Mouse (Mus musculus): Measurements from ENCODE around the gene Stk24. TPM values are rescaled to one million over a fixed set of nuclear protein-coding genes. Genes with fewer than 3 reads are reported as not detected.

Stk24 gene
- total and polyA plus RNA-seq, 2 experiments from 2014 or later = 15.3 to 34.0 TPM

- H3K27ac ChIP-seq (ENCODE audit: low read depth, low read length) = no peak overlapping the region
- H3K4me1 ChIP-seq (ENCODE audit: insufficient read depth) = 0 out of 2 replicates have a peak, but pooled peaks cover 4% of the 10 kb centered on the region
- ATAC-seq (no peak; the same call in 1 of the 2 replicates), DNase-seq (no peak)
- H3K4me2 ChIP-seq (ENCODE audit: low read depth) = no peak overlapping the region
- no peaks in the 10 kb centered on the region for H3K36me3 ChIP-seq (ENCODE audit: insufficient read depth)
- no peaks in the 10 kb centered on the region for H3K27me3 ChIP-seq (ENCODE audit: insufficient read depth, low read length)
- WGBS = 86% methylated on average over 3 of the region's 3 CpGs
- no peak overlapping the region for H3K4me3 ChIP-seq (ENCODE audit: low read depth, low read length)
- no peaks in the 10 kb centered on the region for H3K9me3 ChIP-seq (ENCODE audit: low read length)
- H3K9ac ChIP-seq = no peak overlapping the region
- no peak for TF ChIP-seq CTCF (IDR thresholded peaks at IDR 0.05; ENCODE audit: low read depth)
These were observed 36.9 kb downstream of the Stk24 start for GRCm38 (mm10) chr14:121342885-121343284.

- Histone ChIP-seq H3K36me3 (ENCODE audit: insufficient read depth) (peaks cover 16% of the 10 kb centered on the region), H3K27me3 (ENCODE audit: insufficient read depth, low read length) (no peaks in the 10 kb centered on the region), H3K4me3 (ENCODE audit: low read depth, low read length) (no peak overlapping the region), H3K9ac (no peak overlapping the region), H3K4me1 (ENCODE audit: insufficient read depth) (0 out of 2 replicates have a peak, but pooled peaks cover 4% of the 10 kb centered on the region), H3K4me2 (ENCODE audit: low read depth) (no peak overlapping the region), H3K27ac (ENCODE audit: low read depth, low read length) (no peak overlapping the region), H3K9me3 (ENCODE audit: low read length) (no peaks in the 10 kb centered on the region)
- ATAC-seq = no peak
- TF ChIP-seq CTCF (IDR thresholded peaks at IDR 0.05; ENCODE audit: low read depth) = no peak
- no peak for DNase-seq
- 71% methylated on average over 8 of the region's 8 CpGs for WGBS
These were observed 39.8 kb downstream of the Stk24 start for GRCm38 (mm10) chr14:121339951-121340401.

- WGBS = 64% methylated on average over 18 of the region's 18 CpGs
- peak; percentile 61 for ATAC-seq
These were observed 40.8 kb downstream of the Stk24 start for GRCm38 (mm10) chr14:121338819-121339573.

GRCm38 (mm10) chr14:121330090-121330408 is 49.8 kb downstream of the Stk24 start:
- ATAC-seq (no peak), DNase-seq (no peak)
- TF ChIP-seq CTCF (IDR thresholded peaks at IDR 0.05; ENCODE audit: low read depth) = no peak
- Histone ChIP-seq H3K4me1 (ENCODE audit: insufficient read depth) (no peaks in the 10 kb centered on the region), H3K4me3 (ENCODE audit: low read depth, low read length) (no peak overlapping the region), H3K27ac (ENCODE audit: low read depth, low read length) (no peak overlapping the region), H3K9ac (no peak overlapping the region), H3K9me3 (ENCODE audit: low read length) (no peaks in the 10 kb centered on the region), H3K27me3 (ENCODE audit: insufficient read depth, low read length) (no peaks in the 10 kb centered on the region), H3K4me2 (ENCODE audit: low read depth) (no peak overlapping the region), H3K36me3 (ENCODE audit: insufficient read depth) (no peaks in the 10 kb centered on the region)
- 72% methylated on average over 3 of the region's 3 CpGs for WGBS

More at GRCm38 (mm10) chr14:121338819-121339573, 40.8 kb downstream of the Stk24 start:
- peaks cover 16% of the 10 kb centered on the region for H3K36me3 ChIP-seq (ENCODE audit: insufficient read depth)
- no peak for TF ChIP-seq CTCF (IDR thresholded peaks at IDR 0.05; ENCODE audit: low read depth)
- 0 out of 2 replicates have a peak, but pooled peaks cover 4% of the 10 kb centered on the region for H3K4me1 ChIP-seq (ENCODE audit: insufficient read depth)
- DNase-seq = no peak
- H3K9me3 ChIP-seq (ENCODE audit: low read length) = no peaks in the 10 kb centered on the region
- H3K4me3 ChIP-seq (ENCODE audit: low read depth, low read length) = no peak overlapping the region
- H3K27ac ChIP-seq (ENCODE audit: low read depth, low read length) = no peak overlapping the region
- H3K4me2 ChIP-seq (ENCODE audit: low read depth) = no peak overlapping the region
- no peaks in the 10 kb centered on the region for H3K27me3 ChIP-seq (ENCODE audit: insufficient read depth, low read length)
- no peak overlapping the region for H3K9ac ChIP-seq

GRCm38 (mm10) chr14:121329401-121330089 is 50.3 kb downstream of the Stk24 start:
- 73% methylated on average over 5 of the region's 5 CpGs for WGBS
- Histone ChIP-seq H3K4me2 (ENCODE audit: low read depth) (no peak overlapping the region), H3K4me3 (ENCODE audit: low read depth, low read length) (no peak overlapping the region), H3K27ac (ENCODE audit: low read depth, low read length) (no peak overlapping the region), H3K4me1 (ENCODE audit: insufficient read depth) (no peaks in the 10 kb centered on the region), H3K9me3 (ENCODE audit: low read length) (no peaks in the 10 kb centered on the region), H3K36me3 (ENCODE audit: insufficient read depth) (no peaks in the 10 kb centered on the region), H3K27me3 (ENCODE audit: insufficient read depth, low read length) (no peaks in the 10 kb centered on the region), H3K9ac (no peak overlapping the region)
- ATAC-seq (no peak), DNase-seq (no peak)
- no peak for TF ChIP-seq CTCF (IDR thresholded peaks at IDR 0.05; ENCODE audit: low read depth)

- ATAC-seq (no peak), DNase-seq (no peak)
- 85% methylated on average over 5 of the region's 5 CpGs for WGBS
- Histone ChIP-seq H3K36me3 (ENCODE audit: insufficient read depth) (no peaks in the 10 kb centered on the region), H3K9ac (no peak overlapping the region), H3K27me3 (ENCODE audit: insufficient read depth, low read length) (no peaks in the 10 kb centered on the region), H3K4me2 (ENCODE audit: low read depth) (no peak overlapping the region), H3K4me3 (ENCODE audit: low read depth, low read length) (no peak overlapping the region), H3K27ac (ENCODE audit: low read depth, low read length) (no peak overlapping the region), H3K9me3 (ENCODE audit: low read length) (no peaks in the 10 kb centered on the region), H3K4me1 (ENCODE audit: insufficient read depth) (no peaks in the 10 kb centered on the region)
- TF ChIP-seq CTCF (IDR thresholded peaks at IDR 0.05; ENCODE audit: low read depth) = no peak
These were observed 50.9 kb downstream of the Stk24 start for GRCm38 (mm10) chr14:121328878-121329277.

- 76% methylated on average over 2 of the region's 2 CpGs for WGBS
- no peak overlapping the region for H3K4me2 ChIP-seq (ENCODE audit: low read depth)
- H3K4me1 ChIP-seq (ENCODE audit: insufficient read depth) = no peaks in the 10 kb centered on the region
- TF ChIP-seq CTCF (IDR thresholded peaks at IDR 0.05; ENCODE audit: low read depth) = no peak
- H3K9ac ChIP-seq = no peak overlapping the region
- H3K27ac ChIP-seq (ENCODE audit: low read depth, low read length) = no peak overlapping the region
- no peak for DNase-seq
- no peaks in the 10 kb centered on the region for H3K36me3 ChIP-seq (ENCODE audit: insufficient read depth)
- H3K9me3 ChIP-seq (ENCODE audit: low read length) = no peaks in the 10 kb centered on the region
- H3K4me3 ChIP-seq (ENCODE audit: low read depth, low read length) = no peak overlapping the region
- H3K27me3 ChIP-seq (ENCODE audit: insufficient read depth, low read length) = no peaks in the 10 kb centered on the region
- 0 out of 2 replicates have a peak, but pooled peaks have one; percentile 10 for ATAC-seq
These were observed 53.4 kb downstream of the Stk24 start for GRCm38 (mm10) chr14:121326432-121326831.
